Mouse (Mus musculus): Measurements from ENCODE around the gene Arhgef9. TPM values are rescaled to one million over a fixed set of nuclear protein-coding genes. Genes with fewer than 3 reads are reported as not detected.

The Arhgef9 gene
- total and polyA plus RNA-seq, 3 experiments: 0.58 to 0.73 (median 0.64) TPM

- Histone ChIP-seq H3K79me2 (replicated peaks; ENCODE audit: control insufficient read depth, extremely low read depth, insufficient read depth, poor library complexity, severe bottlenecking) (no peaks in the 10 kb centered on the region), H3K27ac (ENCODE audit: insufficient read depth, low read depth) (no peak overlapping the region), H3K4me3 (replicated peaks in 1 of 3; ENCODE audit: low read depth in 2 of 3, low read length in 2 of 3, poor library complexity in 1 of 3) (no peak overlapping the region), H3K4me1 (ENCODE audit: control insufficient read depth in 1 of 2, insufficient read depth in 2 of 2) (no peaks in the 10 kb centered on the region), H3K9ac (ENCODE audit: insufficient read depth, low read depth) (no peak overlapping the region), H3K4me2 (ENCODE audit: insufficient read depth, low read depth, poor library complexity, severe bottlenecking) (peak overlapping the region; percentile 83; the same call in 1 of the 2 replicates), H3K27me3 (replicated peaks) (no peaks in the 10 kb centered on the region), H3K9me3 (replicated peaks; ENCODE audit: low read length) (no peaks in the 10 kb centered on the region), H3K36me3 (replicated peaks in 1 of 2; ENCODE audit: control insufficient read depth in 1 of 2, insufficient read depth in 1 of 2, low read length in 1 of 2) (no peaks in the 10 kb centered on the region)
- in situ Hi-C loops (cut with MboI; ENCODE audit: low pct_ligation_motif_present, low pct_unique_long_range_greater_than_20kb, low sequenced_read_pairs): no loop called here
- dilution Hi-C loops (cut with MboI; ENCODE audit: extremely low pct_ligation_motif_present, extremely low pct_unique_long_range_greater_than_20kb, low sequenced_read_pairs): no loop called here
- TF ChIP-seq MEF2A (IDR thresholded peaks at IDR 0.05; ENCODE audit: borderline replicate concordance, low read depth, low read length): no peak
- no peak for TF ChIP-seq SIN3A (IDR thresholded peaks at IDR 0.05; ENCODE audit: low read length)
- TF ChIP-seq ZKSCAN1 (IDR thresholded peaks at IDR 0.05; ENCODE audit: borderline replicate concordance, low read depth, low read length): no peak
- no peak for TF ChIP-seq MAX (IDR thresholded peaks at IDR 0.05; ENCODE audit: low read length)
- no peak for TF ChIP-seq GABPA (IDR thresholded peaks at IDR 0.05; ENCODE audit: insufficient replicate concordance, low read depth, low read length)
- TF ChIP-seq MAFK (IDR thresholded peaks at IDR 0.05; ENCODE audit: insufficient replicate concordance, low read length): no peak
- TF ChIP-seq USF2 (conservative IDR thresholded peaks at IDR 0.05; ENCODE audit: low read depth, low read length): no peak
- no peak for TF ChIP-seq MYC (IDR thresholded peaks at IDR 0.05; ENCODE audit: low read depth, low read length)
- no peak for TF ChIP-seq USF1 (IDR thresholded peaks at IDR 0.05; ENCODE audit: low read depth, low read length)
- DNase-seq (ENCODE audit: extremely low read depth): no peak
These were observed 1.1 kb downstream of the Arhgef9 start for GRCm38 (mm10) chrX:95195363-95196103.

GRCm38 (mm10) chrX:95175978-95176377, 20.7 kb downstream of the Arhgef9 start:
- no peak overlapping the region; the same call in 1 of the 2 replicates for H3K9ac ChIP-seq (ENCODE audit: insufficient read depth, low read depth)
- dilution Hi-C loops (cut with MboI; ENCODE audit: extremely low pct_ligation_motif_present, extremely low pct_unique_long_range_greater_than_20kb, low sequenced_read_pairs): no loop called here

GRCm38 (mm10) chrX:95166317-95166716, 30.3 kb downstream of the Arhgef9 start:
- Histone ChIP-seq H3K36me3 (replicated peaks in 1 of 2; ENCODE audit: control insufficient read depth in 1 of 2, insufficient read depth in 1 of 2, low read length in 1 of 2) (no peaks in the 10 kb centered on the region), H3K27me3 (replicated peaks) (no peaks in the 10 kb centered on the region), H3K9me3 (replicated peaks; ENCODE audit: low read length) (no peaks in the 10 kb centered on the region), H3K4me3 (replicated peaks in 1 of 3; ENCODE audit: low read depth in 2 of 3, low read length in 2 of 3, poor library complexity in 1 of 3) (peak overlapping the region; percentile 56 to 72 (median 59)), H3K9ac (ENCODE audit: insufficient read depth, low read depth) (peak overlapping the region; percentile 83), H3K79me2 (replicated peaks; ENCODE audit: control insufficient read depth, extremely low read depth, insufficient read depth, poor library complexity, severe bottlenecking) (no peaks in the 10 kb centered on the region), H3K4me2 (ENCODE audit: insufficient read depth, low read depth, poor library complexity, severe bottlenecking) (no peak overlapping the region; the same call in 1 of the 2 replicates), H3K27ac (ENCODE audit: insufficient read depth, low read depth) (no peak overlapping the region), H3K4me1 (ENCODE audit: control insufficient read depth in 1 of 2, insufficient read depth in 2 of 2) (no peaks in the 10 kb centered on the region)
- dilution Hi-C loops (cut with MboI; ENCODE audit: extremely low pct_ligation_motif_present, extremely low pct_unique_long_range_greater_than_20kb, low sequenced_read_pairs) (no loop called here), in situ Hi-C loops (cut with MboI; ENCODE audit: low pct_ligation_motif_present, low pct_unique_long_range_greater_than_20kb, low sequenced_read_pairs) (no loop called here)
- peak; percentile 91 for DNase-seq (ENCODE audit: extremely low read depth)
- no peak for TF ChIP-seq E2F4 (IDR thresholded peaks at IDR 0.05; ENCODE audit: insufficient replicate concordance, low read depth, low read length)
- TF ChIP-seq RCOR1 (conservative IDR thresholded peaks at IDR 0.05; ENCODE audit: low read depth, low read length): no peak
- TF ChIP-seq HCFC1 (IDR thresholded peaks at IDR 0.05; ENCODE audit: low read depth, low read length): peak; percentile 61
- TF ChIP-seq SMC3 (IDR thresholded peaks at IDR 0.05; ENCODE audit: low read depth, low read length): no peak
- TF ChIP-seq CHD1 (IDR thresholded peaks at IDR 0.05; ENCODE audit: low read depth, low read length): peak; percentile 86; the same call in 1 of the 2 replicates
- peak; percentile 41; the same call in 1 of the 2 replicates for TF ChIP-seq MEF2A (IDR thresholded peaks at IDR 0.05; ENCODE audit: borderline replicate concordance, low read depth, low read length)
- TF ChIP-seq BHLHE40 (IDR thresholded peaks at IDR 0.05; ENCODE audit: low read depth, low read length): 0 out of 2 replicates have a peak, but pooled peaks have one; percentile 33
- TF ChIP-seq KAT2A (IDR thresholded peaks at IDR 0.05; ENCODE audit: insufficient replicate concordance, low read length): 0 out of 2 replicates have a peak, but pooled peaks have one; percentile 30
- TF ChIP-seq NRF1 (IDR thresholded peaks at IDR 0.05; ENCODE audit: low read depth, low read length): peak; percentile 81
- TF ChIP-seq NELFE (IDR thresholded peaks at IDR 0.05; ENCODE audit: low read depth, low read length): 0 out of 2 replicates have a peak, but pooled peaks have one; percentile 35
- peak; percentile 88 for TF ChIP-seq CHD2 (IDR thresholded peaks at IDR 0.05; ENCODE audit: low read length)
- TF ChIP-seq JUN (IDR thresholded peaks at IDR 0.05; ENCODE audit: insufficient read depth, low read depth, low read length): no peak
- peak; percentile 42; the same call in 1 of the 2 replicates for TF ChIP-seq ELF1 (IDR thresholded peaks at IDR 0.05; ENCODE audit: low read depth, low read length)
- TF ChIP-seq POLR2A (IDR thresholded peaks at IDR 0.05; ENCODE audit: low read depth, low read length): peak; percentile 70

More at GRCm38 (mm10) chrX:95175978-95176377, 20.7 kb downstream of the Arhgef9 start:
- Histone ChIP-seq H3K27ac (ENCODE audit: insufficient read depth, low read depth) (no peak overlapping the region), H3K4me1 (ENCODE audit: control insufficient read depth in 1 of 2, insufficient read depth in 2 of 2) (no peaks in the 10 kb centered on the region), H3K79me2 (replicated peaks; ENCODE audit: control insufficient read depth, extremely low read depth, insufficient read depth, poor library complexity, severe bottlenecking) (no peaks in the 10 kb centered on the region), H3K4me3 (replicated peaks in 1 of 3; ENCODE audit: low read depth in 2 of 3, low read length in 2 of 3, poor library complexity in 1 of 3) (no peak overlapping the region), H3K9me3 (replicated peaks; ENCODE audit: low read length) (no peaks in the 10 kb centered on the region), H3K36me3 (replicated peaks in 1 of 2; ENCODE audit: control insufficient read depth in 1 of 2, insufficient read depth in 1 of 2, low read length in 1 of 2) (no peaks in the 10 kb centered on the region), H3K27me3 (replicated peaks) (no peaks in the 10 kb centered on the region), H3K4me2 (ENCODE audit: insufficient read depth, low read depth, poor library complexity, severe bottlenecking) (peak overlapping the region; percentile 82)
- TF ChIP-seq CTCF (conservative IDR thresholded peaks at IDR 0.05 in 1 of 2, IDR thresholded peaks at IDR 0.05 in 1 of 2; ENCODE audit: low read depth in 2 of 2, low read length in 2 of 2) (peak; percentile 9 to 73; a peak in 2 of 4 replicates), TCF12 (IDR thresholded peaks at IDR 0.05; ENCODE audit: low read depth, low read length) (no peak), RAD21 (IDR thresholded peaks at IDR 0.05; ENCODE audit: low read depth, low read length) (peak; percentile 57), SMC3 (IDR thresholded peaks at IDR 0.05; ENCODE audit: low read depth, low read length) (peak; percentile 54)
- DNase-seq (ENCODE audit: extremely low read depth): peak; percentile 52
- in situ Hi-C loops (cut with MboI; ENCODE audit: low pct_ligation_motif_present, low pct_unique_long_range_greater_than_20kb, low sequenced_read_pairs): no loop called here

All from CH12.LX (cell line).